Mouse (Mus musculus) ZHBTc4 (cell line): Measurements from ENCODE around the gene Tax1bp3.
A peak's percentile ranks its signal among the peaks of the same experiment; 100 is the strongest.

Experiments used
- DNase-seq: peaks from one replicate; pipeline ENCODE4 v3.0.0-alpha.2; 2011; ENCODE audit warnings: low read depth, low spot score

Gene Tax1bp3

DNA sequence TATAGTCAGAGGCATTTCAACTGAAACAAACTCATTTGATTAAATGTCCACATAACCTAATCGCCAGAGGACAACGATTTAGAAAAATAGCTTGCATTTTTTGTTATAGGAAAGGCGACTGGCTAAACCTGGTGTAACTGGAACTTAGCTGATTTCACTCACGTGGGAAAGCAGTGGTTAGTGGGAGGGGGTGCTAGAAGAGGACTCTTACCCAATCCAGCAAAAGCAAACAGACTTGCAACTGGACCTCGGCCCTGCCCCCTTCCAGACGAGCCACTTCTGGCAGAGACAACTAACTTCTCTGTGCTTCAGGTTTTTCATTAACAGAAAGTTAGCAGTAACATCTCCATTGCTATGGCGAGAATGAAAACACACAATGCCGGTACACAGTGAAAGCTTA, 1.3 kb upstream of the Tax1bp3 start:
- peak; percentile 34 for DNase-seq

GRCm38 (mm10) chr11:73176186-73176585, 697 bp upstream of the Tax1bp3 start:
- no peak for DNase-seq

DNA sequence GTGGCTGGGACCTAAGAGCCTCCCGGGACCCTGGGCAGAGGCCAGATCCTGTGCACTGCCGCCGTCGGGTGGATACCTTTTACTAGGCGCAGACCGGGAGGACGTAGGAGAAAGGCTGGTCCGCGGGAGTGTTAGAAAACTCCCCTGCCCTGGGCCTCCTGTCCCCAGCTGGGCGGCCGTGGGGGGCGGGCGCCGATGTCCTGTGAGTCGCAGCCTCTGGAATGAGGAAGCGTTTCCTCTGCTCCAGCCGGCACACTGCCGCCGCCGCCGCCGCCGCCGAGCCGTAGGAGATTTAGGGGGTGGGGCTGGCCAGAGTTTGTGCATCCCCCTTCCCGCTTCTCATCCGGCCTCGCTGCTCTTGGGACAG, 609 bp downstream of the Tax1bp3 start:
- DNase-seq: peak; percentile 76

- DNase-seq: no peak
Observed at GRCm38 (mm10) chr11:73177895-73178294, 1.0 kb downstream of the Tax1bp3 start.

DNA sequence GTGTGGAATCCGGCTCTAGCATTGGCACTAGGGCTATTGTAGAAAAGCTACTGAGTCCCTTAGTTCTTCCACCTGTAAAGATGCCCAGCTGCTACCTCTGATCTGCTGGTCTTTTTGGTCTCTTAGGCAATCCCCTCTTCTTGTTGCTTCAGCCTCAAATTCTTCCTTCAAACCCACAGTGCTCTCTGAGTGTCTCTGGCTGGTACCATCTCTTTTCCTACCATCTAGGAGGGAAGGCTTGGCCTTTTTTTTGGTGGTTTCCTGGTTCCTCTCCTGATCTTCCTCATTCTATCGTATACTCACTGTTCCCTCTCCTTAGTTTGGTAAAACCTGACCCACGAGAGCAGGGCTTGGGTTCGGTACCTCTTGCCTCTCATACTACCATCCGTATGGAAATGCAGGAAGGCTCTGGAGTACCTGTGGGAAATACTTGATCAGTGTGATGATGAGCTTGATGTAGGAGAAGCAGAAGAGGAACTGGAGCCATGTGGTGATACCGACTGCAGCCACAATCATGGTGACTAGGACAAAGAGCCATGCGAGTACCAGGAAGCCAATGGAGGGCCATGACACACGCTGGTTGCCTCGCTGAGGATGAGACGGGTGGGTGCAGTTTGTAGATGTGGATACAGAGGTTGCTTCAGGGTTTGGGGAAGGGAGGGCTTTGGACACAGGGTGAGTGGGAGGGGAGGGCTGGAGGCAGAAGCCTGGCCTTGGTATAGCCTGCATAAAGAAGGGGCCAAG, 9.2 kb downstream of the Tax1bp3 start:
- no peak for DNase-seq

- no peak for DNase-seq
Observed at GRCm38 (mm10) chr11:73187231-73187630, 10.3 kb downstream of the Tax1bp3 start.

- DNase-seq: no peak
Observed at GRCm38 (mm10) chr11:73193047-73193446, 16.2 kb downstream of the Tax1bp3 start.

GRCm38 (mm10) chr11:73194444-73194843, 17.6 kb downstream of the Tax1bp3 start:
- DNase-seq: no peak

DNA sequence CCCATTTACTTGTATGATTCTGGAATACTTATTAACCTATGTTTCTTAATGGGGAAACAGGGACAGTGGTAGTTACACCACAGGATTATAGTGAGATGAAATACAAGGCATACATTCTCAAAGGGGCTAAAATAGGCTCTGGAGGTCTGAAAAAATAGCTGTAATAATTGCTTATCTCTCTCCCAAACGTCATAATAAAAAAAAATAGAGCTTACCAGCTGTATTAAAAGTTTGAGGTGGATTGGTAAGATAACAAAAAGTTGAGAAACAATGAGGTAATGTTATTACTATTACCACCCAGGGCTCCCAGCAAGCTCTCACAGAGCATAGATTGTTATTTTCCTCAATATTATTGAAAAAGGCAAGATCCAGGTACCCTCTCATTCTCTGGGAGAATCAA, 21.3 kb downstream of the Tax1bp3 start:
- DNase-seq: no peak

DNA sequence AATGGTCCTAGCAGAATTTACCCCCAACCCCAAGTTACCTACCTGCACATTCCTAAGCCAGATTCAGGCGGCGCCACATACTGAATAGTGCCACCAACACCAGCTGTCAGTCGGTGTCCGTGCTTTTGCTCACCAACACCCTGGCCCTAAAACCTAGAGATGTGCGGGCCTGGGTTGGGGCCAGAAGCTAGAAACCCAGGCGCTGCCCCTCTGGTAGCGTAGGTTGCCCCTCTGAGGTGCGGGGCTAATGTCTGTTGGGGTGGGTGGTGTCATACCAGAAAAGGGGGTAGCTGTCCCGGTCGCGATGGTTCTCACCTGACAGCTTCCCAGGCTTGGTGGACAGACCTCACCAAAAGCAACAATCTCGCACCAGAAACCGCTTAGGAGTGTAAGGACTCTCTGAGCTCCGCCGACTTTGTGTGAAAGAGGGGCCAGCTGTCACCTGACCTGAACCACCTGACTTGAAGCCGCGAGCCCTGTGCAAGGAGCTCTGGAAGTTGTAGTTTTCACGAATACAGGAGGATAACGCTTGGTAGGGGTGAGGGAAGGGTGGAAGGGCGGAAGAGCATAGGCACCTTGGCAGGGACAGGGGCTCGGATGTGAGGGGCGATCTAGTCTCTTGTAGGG, 21.8 kb downstream of the Tax1bp3 start, which contains the start of gene Ctns:
TSS of gene Ctns (minus strand) at position 440 of the 627 bp plus-strand sequence.
- DNase-seq: peak; percentile 93

DNA sequence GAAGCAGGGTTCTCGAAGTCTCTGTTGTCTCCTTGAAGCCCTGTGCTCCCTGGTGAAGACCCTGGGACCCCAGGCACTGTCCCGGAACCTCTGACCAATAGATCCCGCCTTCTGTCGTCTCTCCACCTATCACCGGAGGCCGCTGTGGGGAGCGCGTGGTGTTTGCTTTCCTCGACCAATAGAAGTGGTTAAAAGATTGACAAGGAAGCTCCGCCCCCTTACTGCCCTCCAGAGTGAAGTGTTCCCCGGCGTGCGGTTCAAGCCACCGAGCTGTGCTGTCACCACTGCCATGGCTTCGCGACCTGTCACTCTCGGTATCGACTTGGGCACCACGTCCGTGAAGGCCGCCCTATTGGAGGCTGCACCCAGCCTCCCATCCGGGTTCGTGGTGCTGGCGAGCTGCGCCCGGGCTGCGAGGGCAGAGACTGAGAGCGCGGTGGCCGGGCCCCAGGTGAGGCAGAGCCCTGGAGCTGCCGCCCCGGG, 22.4 kb downstream of the Tax1bp3 start, which contains the start of gene Shpk:
TSS of gene Shpk (plus strand) at position 231 of the 483 bp plus-strand sequence.
- DNase-seq: peak; percentile 97

GRCm38 (mm10) chr11:73199879-73200278, 23.0 kb downstream of the Tax1bp3 start:
- DNase-seq: peak; percentile 17

- DNase-seq: no peak
Observed at GRCm38 (mm10) chr11:73201021-73201420, 24.1 kb downstream of the Tax1bp3 start.

DNA sequence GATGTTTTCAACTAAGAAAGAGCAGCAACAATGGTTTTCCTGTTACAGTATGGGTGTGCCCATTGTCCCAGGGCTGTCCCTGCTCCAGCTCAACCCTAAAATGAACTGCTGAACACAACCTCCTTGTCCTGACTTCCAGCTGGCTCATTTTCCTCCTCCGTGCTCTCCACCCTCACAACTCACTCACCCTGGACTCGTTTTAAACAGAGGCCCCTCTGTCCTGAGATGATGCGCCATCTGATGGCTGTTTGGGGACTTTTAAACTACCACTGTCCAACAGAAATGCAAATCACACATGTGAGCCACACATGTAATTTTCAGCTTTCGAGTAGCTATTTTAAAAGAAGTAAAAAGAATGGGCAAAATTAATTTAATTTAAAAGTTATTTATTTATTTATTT, 24.7 kb downstream of the Tax1bp3 start:
- DNase-seq: peak; percentile 51

GRCm38 (mm10) chr11:73203895-73204294, 27.0 kb downstream of the Tax1bp3 start:
- DNase-seq: no peak

GRCm38 (mm10) chr11:73205194-73205593, 28.3 kb downstream of the Tax1bp3 start:
- no peak for DNase-seq

GRCm38 (mm10) chr11:73207621-73208020, 30.7 kb downstream of the Tax1bp3 start:
- DNase-seq: peak; percentile 69

- DNase-seq: no peak
Observed at GRCm38 (mm10) chr11:73213956-73214355, 37.1 kb downstream of the Tax1bp3 start.

DNA sequence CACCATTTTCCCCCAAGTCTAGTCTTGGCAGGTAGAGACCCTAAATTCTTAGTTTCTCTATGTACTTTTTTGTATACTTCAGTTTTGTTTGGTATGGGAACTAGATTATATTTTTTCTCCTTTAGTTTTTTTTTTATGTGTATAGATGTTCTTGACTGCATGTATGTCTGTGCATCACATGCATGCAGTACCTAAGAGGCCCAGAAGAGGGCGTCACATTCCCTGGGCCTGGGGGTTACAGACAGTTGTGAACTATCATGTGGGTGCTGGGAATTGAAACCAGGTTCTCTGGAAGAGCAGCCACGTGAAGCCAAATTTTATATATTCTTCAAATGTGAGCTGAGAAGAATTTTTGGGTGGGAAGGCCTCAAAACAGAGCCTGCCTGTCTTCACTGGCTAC, 42.8 kb downstream of the Tax1bp3 start:
- DNase-seq: peak; percentile 26

DNA sequence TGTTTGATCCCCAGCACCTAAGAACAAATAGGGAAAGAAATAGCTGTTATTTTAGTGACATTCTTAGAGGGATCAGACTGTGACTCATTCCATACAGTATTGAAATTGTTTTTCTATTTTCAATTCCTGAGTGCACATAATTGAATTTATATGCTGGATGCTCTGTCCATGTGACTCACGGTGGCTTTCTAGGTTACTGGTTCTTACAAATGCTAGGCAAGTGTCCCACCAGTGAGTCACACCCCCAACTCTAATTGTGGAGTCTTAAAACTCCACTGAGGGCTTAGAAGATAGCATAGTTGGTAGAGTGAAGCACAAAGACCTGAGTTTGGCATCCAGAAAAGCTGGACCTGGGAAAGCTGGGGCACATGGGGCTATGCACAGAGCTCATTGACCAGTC, 43.8 kb downstream of the Tax1bp3 start:
- no peak for DNase-seq

GRCm38 (mm10) chr11:73222846-73223245, 46.0 kb downstream of the Tax1bp3 start:
- DNase-seq: peak; percentile 45

DNA sequence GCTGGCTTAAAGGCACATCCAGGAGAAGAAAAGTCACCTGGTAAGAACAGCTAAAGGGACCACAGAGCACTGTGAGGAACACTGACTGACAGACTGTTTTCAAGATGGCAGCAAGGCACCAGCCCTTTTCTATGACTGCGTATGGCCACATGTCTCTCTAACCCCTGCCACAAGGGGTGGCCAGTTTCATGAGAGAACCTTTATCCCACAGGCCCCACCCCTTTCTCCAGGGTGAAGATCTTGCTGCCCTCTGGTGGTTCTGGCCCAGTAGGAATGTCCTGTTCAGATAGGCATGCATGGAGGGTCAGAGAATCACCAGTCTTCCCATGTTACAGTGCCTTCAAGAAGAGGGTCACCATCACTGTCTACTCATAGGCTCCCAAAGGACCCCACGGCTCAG, 47.1 kb downstream of the Tax1bp3 start:
- peak; percentile 77 for DNase-seq

GRCm38 (mm10) chr11:73225856-73226255, 49.0 kb downstream of the Tax1bp3 start:
- DNase-seq: no peak
